Comparison of ENCODE assay signal across 8 mouse cellular contexts in the genomic region with DNA sequence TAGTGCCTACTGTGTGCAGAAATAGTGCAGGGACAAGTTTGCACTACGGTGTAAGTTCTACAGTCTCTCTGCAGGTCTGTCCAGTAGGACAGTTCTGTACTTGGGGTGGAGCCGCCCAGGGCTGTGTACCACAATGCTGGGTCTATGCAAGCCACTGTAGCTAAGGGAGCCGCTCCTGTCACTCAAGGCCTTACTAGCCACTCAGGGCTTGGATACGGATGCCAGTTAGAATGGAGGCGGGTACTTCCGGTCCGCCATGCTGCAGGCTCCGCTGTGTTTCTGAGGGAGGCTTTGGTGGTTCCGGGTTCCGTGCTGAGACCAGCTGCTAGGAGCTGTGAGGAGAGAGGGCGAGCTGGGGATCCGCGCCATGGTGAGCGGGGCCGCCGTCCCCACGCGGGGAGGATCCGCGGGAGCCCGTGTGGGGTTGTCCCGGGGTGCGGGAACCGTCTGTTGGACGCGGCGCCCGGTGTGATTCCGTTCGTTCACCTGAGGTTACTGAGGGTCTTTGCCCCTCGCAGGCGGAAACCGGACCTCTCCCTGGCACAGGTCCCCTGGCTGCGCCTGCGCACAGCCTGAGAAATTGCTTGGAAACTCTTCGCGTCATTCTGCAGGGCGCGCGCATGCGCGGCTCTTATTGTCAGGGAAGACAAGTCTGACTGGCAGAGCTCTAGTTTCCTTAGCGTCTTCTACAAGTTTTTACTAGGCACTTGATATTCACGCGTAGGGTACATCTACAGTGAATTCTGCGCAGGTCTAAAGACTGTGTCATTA. TPM values are rescaled to one million over a fixed set of nuclear protein-coding genes. Genes with fewer than 3 reads are reported as not detected.
DNase-seq lines count a peak whose midpoint lies in the region; ATAC-seq and TF ChIP-seq lines count a peak whose summit lies in the region.
"Not testable (repeated sequence)": the region's sequence is repeated elsewhere in the genome, so short reads cannot be mapped to it uniquely, and the experiment has no call there.

A gene (plus strand): TSS at position 295 of the 771 bp plus-strand sequence.

- not testable (repeated sequence) for H3K9me3 ChIP-seq in forebrain, embryonic 12.5 days; heart, embryonic 15.5 days (replicated peaks); intestine, embryonic 14.5 days (ENCODE audit: control insufficient read depth, low read length); liver, postnatal 0 days (ENCODE audit: low read length); midbrain, embryonic 15.5 days; stomach, embryonic 16.5 days (replicated peaks; ENCODE audit: control insufficient read depth, low read length)

- not testable (repeated sequence) for H3K9ac ChIP-seq in forebrain, embryonic 12.5 days; heart, embryonic 15.5 days; intestine, embryonic 14.5 days (ENCODE audit: low read length); liver, postnatal 0 days (replicated peaks); midbrain, embryonic 15.5 days; stomach, embryonic 16.5 days (ENCODE audit: low read length)

- intact Hi-C loops in left cerebral cortex, postnatal 4 days (cut with DNase I), result not testable (repeated sequence)

- not testable (repeated sequence) for TF ChIP-seq CTCF in liver, postnatal 0 days (IDR thresholded peaks at IDR 0.05; ENCODE audit: low read depth)

- not testable (repeated sequence) for H3K27ac ChIP-seq in forebrain, embryonic 12.5 days; heart, embryonic 15.5 days; intestine, embryonic 14.5 days (ENCODE audit: low read depth); liver, postnatal 0 days (ENCODE audit: low read depth); midbrain, embryonic 15.5 days; stomach, embryonic 16.5 days (ENCODE audit: low read length)

- not testable (repeated sequence) for TF ChIP-seq EP300 in liver, postnatal 0 days (IDR thresholded peaks at IDR 0.05; ENCODE audit: low read depth)

- not testable (repeated sequence) for H3K4me3 ChIP-seq in forebrain, embryonic 12.5 days (replicated peaks); heart, embryonic 15.5 days; intestine, embryonic 14.5 days (ENCODE audit: low read depth, low read length); liver, postnatal 0 days (ENCODE audit: low read depth, low read length); midbrain, embryonic 15.5 days; stomach, embryonic 16.5 days (replicated peaks; ENCODE audit: low read length)

- no CpG with 5 or more reads among the region's 46 CpGs for WGBS in forebrain, embryonic 12.5 days
- no CpG with 5 or more reads among the region's 46 CpGs for WGBS in heart, embryonic 15.5 days
- no CpG with 5 or more reads among the region's 46 CpGs for WGBS in intestine, embryonic 14.5 days
- WGBS in liver, postnatal 0 days (ENCODE audit: insufficient replicate concordance), result no CpG with 5 or more reads among the region's 46 CpGs
- no CpG with 5 or more reads among the region's 46 CpGs for WGBS in midbrain, embryonic 15.5 days
- WGBS in stomach, embryonic 16.5 days, result no CpG with 5 or more reads among the region's 46 CpGs

- H3K4me2 ChIP-seq in forebrain, embryonic 12.5 days; heart, embryonic 15.5 days; intestine, embryonic 14.5 days (ENCODE audit: low read length); liver, postnatal 0 days (ENCODE audit: low read depth, low read length); midbrain, embryonic 15.5 days; stomach, embryonic 16.5 days (ENCODE audit: low read depth, low read length): not testable (repeated sequence)

- not testable (repeated sequence) for H3K36me3 ChIP-seq in forebrain, embryonic 12.5 days (replicated peaks); heart, embryonic 15.5 days; intestine, embryonic 14.5 days (ENCODE audit: control insufficient read depth, insufficient read depth, low read length); liver, postnatal 0 days (replicated peaks; ENCODE audit: insufficient read depth, low read length); midbrain, embryonic 15.5 days (replicated peaks); stomach, embryonic 16.5 days (ENCODE audit: control insufficient read depth, insufficient read depth, low read length)

- not testable (repeated sequence) for H3K27me3 ChIP-seq in forebrain, embryonic 12.5 days; heart, embryonic 15.5 days; intestine, embryonic 14.5 days (replicated peaks; ENCODE audit: control insufficient read depth, insufficient read depth, low read length); liver, postnatal 0 days (ENCODE audit: insufficient read depth, low read length); midbrain, embryonic 15.5 days (replicated peaks); stomach, embryonic 16.5 days (ENCODE audit: control insufficient read depth, insufficient read depth, low read length)

- not testable (repeated sequence) for H3K4me1 ChIP-seq in forebrain, embryonic 12.5 days; heart, embryonic 15.5 days (replicated peaks); intestine, embryonic 14.5 days (replicated peaks; ENCODE audit: control insufficient read depth, insufficient read depth, low read length); liver, postnatal 0 days (ENCODE audit: insufficient read depth); midbrain, embryonic 15.5 days; stomach, embryonic 16.5 days (ENCODE audit: control insufficient read depth, insufficient read depth, low read length)

- peak; percentile 100 for ATAC-seq in cerebellum, adult (ENCODE audit: insufficient number of reproducible peaks, low FRiP score, low TSS enrichment)
- peak; percentile 100 for ATAC-seq in forebrain, embryonic 12.5 days (ENCODE audit: low FRiP score)
- ATAC-seq in heart, embryonic 15.5 days (replicated peaks; ENCODE audit: insufficient number of reproducible peaks, insufficient read depth, low FRiP score, low read depth), result peak; percentile 99
- peak; percentile 100 for ATAC-seq in intestine, embryonic 14.5 days (replicated peaks; ENCODE audit: low FRiP score, low TSS enrichment, low read depth)
- peak; percentile 99 for ATAC-seq in liver, postnatal 0 days
- peak; percentile 100 for ATAC-seq in midbrain, embryonic 15.5 days (replicated peaks)
- peak; percentile 100 for ATAC-seq in stomach, embryonic 16.5 days (ENCODE audit: insufficient read depth, low FRiP score)

- not testable (repeated sequence) for DNase-seq in intestine, embryonic 14.5 days (ENCODE audit: low spot score); left cerebral cortex, postnatal 4 days; liver, postnatal 0 days

RNA-seq across cellular contexts. Expression of the gene that starts here (rescaled TPM):
- 19.1 and 24.6 TPM in 2 replicates for polyA plus RNA-seq in forebrain, embryonic 12.5 days (2016; fragmentation: Nextera tagmentation; extraction: Ambion mirVana)
- polyA plus RNA-seq in heart, embryonic 15.5 days (2015; fragmentation: Nextera tagmentation; extraction: Ambion mirVana), result 8.3 and 10.9 TPM in 2 replicates
- polyA plus RNA-seq in intestine, embryonic 14.5 days (2014; fragmentation: Nextera tagmentation; extraction: Ambion mirVana), result 17.4 and 18.6 TPM in 2 replicates
- 10 to 100 TPM; 10.5 to 13.1 TPM for total RNA-seq in left cerebral cortex, postnatal 4 days (2021)
- 3.1 and 4.5 TPM in 2 replicates for polyA plus RNA-seq in liver, postnatal 0 days (2015; fragmentation: Nextera tagmentation; extraction: Ambion mirVana)
- polyA plus RNA-seq in midbrain, embryonic 15.5 days (2015; fragmentation: Nextera tagmentation; extraction: Ambion mirVana), result 16.9 and 18.5 TPM in 2 replicates
- 12.2 and 15.2 TPM in 2 replicates for polyA plus RNA-seq in stomach, embryonic 16.5 days (2015; fragmentation: Nextera tagmentation; extraction: Ambion mirVana)
